Mouse (Mus musculus) adrenal gland, postnatal 10 days (tissue): ENCODE data around the gene Slc45a3. TPM values are rescaled to one million over a fixed set of nuclear protein-coding genes. Genes with fewer than 3 reads are reported as not detected.
A peak's percentile ranks its signal among the peaks of the same experiment; 100 is the strongest.

ENCODE experiments used
- DNase-seq: peaks from one replicate; pipeline ENCODE4 v3.0.0; 2021; ENCODE audit warnings: mixed read lengths
- total RNA-seq, 2 experiments: library from RNA; stranded (reverse); gene quantifications; 2 replicates each; pipeline ENCODE4 v1.2.3; 2021

Gene Slc45a3
- total RNA-seq, 2 experiments from 2014 or later = 9.9 to 13.8 TPM

DNA sequence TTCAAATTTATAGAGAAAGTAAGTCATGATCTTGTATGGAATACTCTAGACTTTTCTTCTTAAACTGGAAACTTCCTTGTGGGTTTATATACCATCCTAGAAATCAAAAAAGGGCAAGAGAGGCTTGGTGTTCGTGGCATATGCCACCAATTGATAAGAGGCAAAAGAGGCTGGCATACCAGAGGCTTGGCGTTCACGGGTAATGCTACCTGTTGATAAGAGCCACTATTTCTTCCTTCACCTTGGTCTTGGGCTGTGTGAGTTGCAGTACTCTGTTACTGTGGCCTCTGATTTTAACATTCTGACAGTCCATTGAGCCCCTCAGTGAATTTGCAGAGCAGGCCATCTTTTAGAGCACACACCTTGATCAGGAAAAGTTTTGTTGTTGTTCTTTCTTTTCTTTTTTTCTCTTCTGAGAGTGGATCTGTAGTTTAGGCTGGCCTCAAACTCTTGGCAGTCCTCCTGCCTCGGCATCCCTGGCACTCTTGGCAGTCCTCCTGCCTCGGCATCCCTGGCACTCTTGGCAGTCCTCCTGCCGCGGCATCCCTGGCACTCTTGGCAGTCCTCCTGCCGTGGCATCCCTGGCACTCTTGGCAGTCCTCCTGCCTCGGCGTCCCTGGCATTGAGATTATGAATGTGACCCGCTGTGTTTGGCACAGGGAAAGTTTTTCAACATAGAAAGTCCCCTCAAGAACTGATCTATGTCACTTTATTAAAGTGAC, 64.3 kb downstream of the Slc45a3 start:
- peak; percentile 17 for DNase-seq

DNA sequence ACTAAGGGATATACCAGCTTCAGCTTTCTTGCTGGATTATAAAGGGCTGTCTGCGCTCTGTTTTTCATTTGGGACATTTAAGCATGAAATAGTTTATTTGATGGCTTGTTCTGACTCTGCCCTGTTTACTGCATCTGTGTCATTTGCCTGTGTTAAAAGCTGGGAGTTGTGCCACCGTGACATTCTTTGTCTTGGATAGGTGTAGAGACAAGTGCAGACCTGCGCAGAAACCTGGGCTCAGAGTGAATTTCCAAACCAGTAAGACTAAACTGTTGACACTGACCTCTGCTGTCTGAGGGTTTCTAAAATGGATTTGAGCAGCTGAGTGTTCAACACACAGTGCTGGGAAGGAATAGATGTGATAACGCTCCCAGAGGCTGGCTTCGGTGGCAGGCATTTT, 65.2 kb downstream of the Slc45a3 start:
- DNase-seq = no peak

DNA sequence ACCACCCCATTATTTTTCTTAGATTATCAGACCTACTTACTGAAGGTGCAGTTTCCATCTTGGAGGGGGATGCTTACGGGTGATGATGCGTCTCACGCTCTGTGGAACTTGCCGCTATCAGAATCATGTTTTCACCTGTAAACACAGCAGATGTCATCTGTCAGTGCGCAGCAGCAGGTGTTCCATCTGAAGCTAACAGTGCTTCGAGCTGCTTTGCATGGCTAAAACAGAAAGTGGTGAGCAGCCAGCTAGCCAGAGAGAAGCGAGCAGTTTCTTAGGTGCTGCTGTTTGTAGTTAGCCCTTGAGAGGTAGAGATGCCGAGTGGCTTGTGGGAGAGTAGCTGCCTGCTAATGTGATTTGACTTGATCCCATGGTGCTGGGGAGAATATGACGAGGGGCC, 65.6 kb downstream of the Slc45a3 start:
- DNase-seq = no peak

DNA sequence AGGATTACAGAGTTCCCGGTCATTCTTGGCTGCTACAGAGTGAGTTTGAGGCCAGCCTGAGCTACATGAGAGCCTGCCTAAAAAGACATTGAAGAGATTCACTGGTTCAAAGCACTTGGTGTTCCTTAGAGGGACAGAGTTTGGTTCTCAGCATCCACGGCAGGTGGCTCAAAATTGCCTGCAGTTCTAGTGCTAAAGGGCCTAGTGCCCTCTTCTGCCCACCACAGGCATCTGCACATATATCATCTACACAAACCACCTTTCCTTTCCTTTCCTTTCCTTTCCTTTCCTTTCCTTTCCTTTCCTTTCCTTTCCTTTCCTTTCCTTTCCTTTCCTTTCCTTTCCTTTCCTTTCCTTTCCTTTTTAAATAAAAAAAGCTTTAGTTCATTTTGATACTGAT, 67.8 kb downstream of the Slc45a3 start:
- no peak for DNase-seq

DNA sequence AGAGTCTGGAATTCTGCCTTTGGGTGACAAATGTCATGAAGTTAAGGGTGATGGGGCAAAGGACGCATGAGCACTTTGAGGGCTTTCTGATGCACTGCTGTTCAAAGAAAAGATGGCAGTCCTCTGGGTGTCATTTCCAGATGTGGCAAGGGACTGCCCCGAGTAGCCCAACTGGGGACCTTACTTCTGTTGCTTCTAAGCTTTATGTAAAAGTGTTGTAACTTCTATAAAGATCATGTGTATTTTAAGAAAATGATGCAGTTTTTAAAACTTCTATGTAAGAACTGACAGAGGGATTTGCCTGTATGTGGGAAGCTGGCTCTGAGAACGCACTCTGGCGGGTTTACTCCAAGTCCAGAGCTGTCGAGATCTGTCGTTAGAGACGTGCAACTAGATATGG, 69.4 kb downstream of the Slc45a3 start:
- no peak for DNase-seq

Other genes starting within 250 kb of the Slc45a3 start
- under 1 TPM in 1 of 2 experiments, not detected in 1; 0.15 TPM for gene Slc26a9, start 218.9 kb upstream of the Slc45a3 start, total RNA-seq
- gene Pm20d1, start 165.6 kb upstream of the Slc45a3 start, total RNA-seq = 10 to 100 TPM; 14.7 to 19.1 TPM
- 10 to 100 TPM; 33.0 to 45.0 TPM for gene Slc41a1, start 135.5 kb upstream of the Slc45a3 start, total RNA-seq
- gene Rab29, start 95.7 kb upstream of the Slc45a3 start, total RNA-seq = 10 to 100 TPM; 14.1 to 15.7 TPM
- gene Nucks1, start 52.4 kb upstream of the Slc45a3 start, total RNA-seq = 100 to 1,000 TPM; 124 to 131 TPM
- 100 to 1,000 TPM; 115 to 128 TPM for gene Elk4, start 44.6 kb downstream of the Slc45a3 start, total RNA-seq
- gene Mfsd4a, start 105.1 kb downstream of the Slc45a3 start, total RNA-seq = 1 to 10 TPM; 4.1 to 5.4 TPM
- gene Cdk18, start 176.7 kb downstream of the Slc45a3 start, total RNA-seq = 10 to 100 TPM; 14.6 TPM
- gene Lemd1, start 228.5 kb downstream of the Slc45a3 start, total RNA-seq = under 1 TPM; 0.27 to 0.36 TPM
- gene AC124108.1, start 228.5 kb downstream of the Slc45a3 start, total RNA-seq = under 1 TPM in 1 of 2 experiments, not detected in 1; 0.15 TPM